Mouse (Mus musculus) adrenal gland, postnatal 0 days (tissue): ENCODE measurements around the gene Zfp937. TPM values are rescaled to one million over a fixed set of nuclear protein-coding genes. Genes with fewer than 3 reads are reported as not detected.

Source experiments
- polyA plus RNA-seq: library from polyadenylated mRNA; unstranded; fragments of >200 nt; fragmentation: Nextera tagmentation; extraction: Ambion mirVana; gene quantifications from 2 replicates; pipeline ENCODE4 v1.2.1, GENCODE M21; 2015

The Zfp937 gene
- 7.4 and 9.5 TPM in 2 replicates for polyA plus RNA-seq

GRCm38 (mm10) chr2:150217600-150218362, at the start of gene Zfp937:
Zfp937 (plus strand) TSS chr2:150218073.

GRCm38 (mm10) chr2:150179579-150179978, 38.3 kb upstream of the Zfp937 start, which contains the start of gene Gm10770:
Gm10770 (minus strand) TSS chr2:150179679.

GRCm38 (mm10) chr2:150181570-150181999, 36.3 kb upstream of the Zfp937 start, which contains the start of gene Gm14139:
Gm14139 (plus strand) TSS chr2:150181755.

GRCm38 (mm10) chr2:150255491-150255890, 37.6 kb downstream of the Zfp937 start, which contains the start of gene Gm21994:
Gm21994 (minus strand) TSS chr2:150255591.

GRCm38 (mm10) chr2:150257291-150257690, 39.4 kb downstream of the Zfp937 start, which contains the start of gene Gm14124:
Gm14124 (plus strand) TSS chr2:150257517.

Other genes starting within 250 kb of the Zfp937 start
- 9.6 and 11.3 TPM in 2 replicates for gene Zfp120, start 81.4 kb upstream of the Zfp937 start, polyA plus RNA-seq
- gene Gm10770, start 38.4 kb upstream of the Zfp937 start, polyA plus RNA-seq: not detected in 2 replicates
- gene Gm14139, start 36.3 kb upstream of the Zfp937 start, polyA plus RNA-seq: 0.18 and 0.57 TPM in 2 replicates
- gene Gm21994, start 37.5 kb downstream of the Zfp937 start, polyA plus RNA-seq: 4.1 and 4.4 TPM in 2 replicates
- gene Gm14124, start 39.4 kb downstream of the Zfp937 start, polyA plus RNA-seq: 0.09 TPM in 1 of 2 replicates, not detected in the other
- 2.8 and 4.8 TPM in 2 replicates for gene Gm10130, start 105.6 kb downstream of the Zfp937 start, polyA plus RNA-seq
- 6.6 and 8.4 TPM in 2 replicates for gene 3300002I08Rik, start 144.7 kb downstream of the Zfp937 start, polyA plus RNA-seq
- gene Zfp442, start 233.4 kb downstream of the Zfp937 start, polyA plus RNA-seq: 3.3 and 4.1 TPM in 2 replicates